Mouse (Mus musculus) left cerebral cortex, adult 8-10 months (tissue): Measurements from ENCODE around the gene Prap1. TPM values are rescaled to one million over a fixed set of nuclear protein-coding genes. Genes with fewer than 3 reads are reported as not detected.

Source experiments
- DNase-seq, 2 experiments: peaks; one replicate each; pipeline ENCODE4 v3.0.0; 2022; ENCODE audit warnings: low spot score in 2 of 2
- total RNA-seq, 4 experiments: library from RNA; stranded (reverse); gene quantifications; 2 replicates each; pipeline ENCODE4 v1.2.4; 2022

Prap1 gene
- total RNA-seq = not detected

- DNase-seq = no peak
These were observed at the start of gene Prap1 for GRCm38 (mm10) chr7:140092924-140093528. TSS of gene Prap1 (plus strand) at chr7:140093395.

GRCm38 (mm10) chr7:140045546-140045945 is 47.6 kb upstream of the Prap1 start:
- DNase-seq = no peak

DNA sequence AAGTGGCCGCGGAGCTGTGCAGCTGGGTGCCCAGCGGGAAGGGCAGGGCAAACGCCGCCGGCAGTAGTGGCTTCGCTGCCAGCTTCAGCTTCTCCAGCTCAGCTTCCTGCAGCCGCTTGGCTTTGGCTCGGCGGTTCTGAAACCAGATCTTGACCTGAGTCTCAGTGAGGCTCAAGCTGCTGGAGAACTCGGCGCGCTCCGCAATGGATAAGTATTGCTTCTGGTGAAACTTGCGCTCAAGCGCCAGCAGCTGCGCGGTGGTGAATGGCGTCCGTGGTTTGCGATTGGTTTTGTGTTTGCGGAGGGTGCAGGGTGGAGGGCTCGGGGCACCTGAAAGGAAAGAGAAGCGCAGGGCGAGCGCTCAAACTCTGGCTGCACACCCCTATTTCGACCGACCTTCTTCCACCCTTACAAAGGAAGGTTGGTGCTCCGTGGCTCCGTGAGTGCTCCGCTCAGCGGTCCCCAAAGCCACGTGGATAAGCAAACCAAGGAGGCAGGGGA is 45.3 kb upstream of the Prap1 start:
- no peak for DNase-seq

DNA sequence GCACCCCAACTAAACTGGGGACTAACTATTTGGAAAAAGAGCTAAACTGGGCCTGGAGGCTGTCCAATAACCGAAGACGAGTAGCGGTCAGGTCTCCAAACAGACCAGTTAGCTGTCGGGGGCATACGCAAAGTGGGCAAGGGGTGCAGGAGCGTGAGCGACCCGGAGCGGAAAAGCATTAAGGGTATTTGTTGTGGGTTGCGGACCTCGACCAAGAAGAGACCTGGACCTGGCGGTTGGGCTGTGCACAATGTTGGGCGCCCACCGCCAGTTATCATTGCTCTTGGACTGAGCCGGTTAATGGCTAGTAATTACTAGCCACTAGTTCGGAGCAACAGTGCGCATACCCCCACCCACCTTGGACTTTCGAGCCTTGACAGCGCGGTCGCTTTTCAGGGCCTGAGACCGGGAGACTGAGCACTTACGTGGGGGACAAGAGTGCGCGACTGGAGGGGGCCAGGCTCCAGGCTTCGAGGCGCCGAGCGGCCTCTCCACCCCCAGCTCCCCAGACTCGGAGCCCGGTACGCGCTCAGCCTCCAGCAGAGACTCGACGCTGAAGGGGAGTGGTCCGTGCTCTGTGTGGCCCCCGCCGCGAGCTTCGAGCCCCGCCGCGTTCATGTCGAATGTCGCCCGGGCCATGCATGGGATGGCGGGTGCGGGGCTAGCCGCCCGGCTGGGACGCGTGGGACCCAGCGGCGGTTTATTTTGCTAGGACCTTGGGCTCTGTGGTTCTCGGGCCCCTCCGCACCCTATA is 44.7 kb upstream of the Prap1 start, which contains the start of gene Msx3:
TSS of gene Msx3 (minus strand) at position 729 of the 754 bp plus-strand sequence.
- no peak for DNase-seq

GRCm38 (mm10) chr7:140049115-140049689 is 44.0 kb upstream of the Prap1 start:
- DNase-seq = no peak

DNA sequence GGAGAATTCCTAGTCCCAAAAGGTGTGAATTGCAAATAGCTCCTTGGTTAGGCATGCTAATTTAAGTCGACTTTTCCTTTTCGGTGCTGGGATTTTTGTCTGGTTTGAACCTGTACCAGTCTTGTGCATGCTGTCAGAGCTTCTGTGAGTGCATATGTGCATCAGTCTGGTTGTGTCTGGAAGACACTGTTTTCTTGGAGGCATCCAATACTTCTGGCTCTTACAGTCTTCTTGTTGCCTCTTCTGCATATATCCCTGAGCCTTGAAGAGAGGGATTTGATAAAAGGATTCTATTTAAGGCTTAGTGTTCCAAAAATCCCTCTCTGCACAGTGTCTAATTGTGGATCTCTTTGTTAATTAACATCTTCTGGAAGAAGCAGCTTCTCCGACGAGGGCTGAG is 39.1 kb upstream of the Prap1 start:
- no peak for DNase-seq

DNA sequence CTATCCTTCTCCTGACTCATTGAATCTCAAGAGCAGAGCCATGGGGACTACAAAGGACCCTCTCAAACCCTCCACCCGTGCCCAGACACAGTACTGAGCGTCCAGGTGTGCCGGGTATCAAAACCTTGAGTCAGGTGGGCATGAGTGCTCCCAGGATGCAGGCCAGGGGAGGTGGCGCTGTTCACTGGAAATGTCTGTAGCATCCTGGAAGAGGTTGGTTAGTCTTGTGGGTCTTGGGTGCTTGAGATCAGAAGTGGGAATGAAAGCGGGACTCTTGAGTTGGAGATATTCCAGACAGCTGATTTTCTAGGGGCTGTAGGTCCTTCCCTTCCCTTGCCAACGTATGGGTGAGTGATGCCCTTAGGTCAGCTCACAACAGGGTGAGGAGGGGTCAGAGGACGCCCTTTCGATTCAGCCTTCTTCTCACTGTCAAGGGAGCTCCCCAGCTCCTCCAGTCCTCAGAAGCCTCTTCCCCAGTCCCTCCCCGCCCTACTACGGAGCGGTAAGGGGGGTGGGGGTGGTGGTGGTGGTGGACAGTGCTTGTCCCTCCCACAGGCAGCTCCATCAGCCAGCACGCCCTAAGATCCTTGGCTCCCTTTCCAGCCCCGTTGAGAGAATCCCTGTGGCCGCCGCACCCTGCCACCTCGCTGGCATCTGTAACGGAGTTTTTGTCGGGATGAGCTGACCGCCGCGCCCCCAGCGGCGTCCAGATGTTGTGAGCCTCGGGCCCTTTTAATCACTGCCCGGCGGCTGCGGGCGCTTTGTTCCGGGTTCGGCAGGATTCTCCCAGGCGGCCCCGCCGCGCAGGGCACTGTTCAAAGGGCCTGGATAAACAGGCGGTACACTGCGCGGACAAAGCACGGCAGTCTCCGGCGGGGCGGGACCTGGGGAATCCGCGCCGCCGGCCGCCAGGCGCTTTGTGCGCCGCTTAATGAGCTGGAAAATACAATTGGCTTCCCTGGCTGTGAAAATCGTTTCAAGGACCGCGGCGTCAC is 35.5 kb upstream of the Prap1 start:
- DNase-seq = no peak

GRCm38 (mm10) chr7:140058528-140058927 is 34.7 kb upstream of the Prap1 start:
- DNase-seq = no peak

DNA sequence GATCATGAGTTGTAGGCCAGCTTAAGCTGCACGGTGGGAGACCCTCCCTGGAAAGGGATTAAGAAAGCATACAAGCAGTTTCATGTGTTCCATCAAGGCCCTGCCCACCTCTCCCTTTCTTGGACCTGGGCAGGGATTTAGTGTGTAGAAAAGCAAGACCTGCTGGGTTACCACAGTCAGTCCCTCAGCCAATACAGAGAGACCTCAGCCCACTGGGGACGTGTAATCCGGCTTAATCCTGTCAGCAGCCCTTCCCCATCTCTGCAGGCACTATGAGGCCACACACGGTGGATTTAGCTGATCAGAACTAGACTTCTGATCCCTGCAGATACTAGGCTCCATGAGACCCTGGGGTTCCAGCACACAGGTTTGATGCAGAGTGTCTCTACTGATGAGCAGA is 33.6 kb upstream of the Prap1 start:
- no peak for DNase-seq

- DNase-seq = no peak
These were observed 32.0 kb upstream of the Prap1 start for GRCm38 (mm10) chr7:140060936-140061831.

DNA sequence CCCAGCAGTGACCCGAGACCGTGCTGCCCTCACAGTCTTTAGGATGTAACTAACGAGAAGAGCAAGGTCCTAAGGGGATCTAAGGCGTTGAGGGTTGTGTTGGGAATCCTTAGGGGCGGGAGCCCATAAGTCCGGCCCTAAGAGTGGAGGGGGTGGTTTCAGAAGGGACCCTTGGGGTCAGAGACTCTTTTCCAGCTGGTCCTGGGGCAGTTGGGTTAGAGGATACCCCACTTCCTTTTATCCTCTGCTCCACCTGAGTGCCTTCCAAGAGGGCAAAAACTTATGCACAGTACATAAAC is 31.4 kb upstream of the Prap1 start:
- DNase-seq = no peak

DNA sequence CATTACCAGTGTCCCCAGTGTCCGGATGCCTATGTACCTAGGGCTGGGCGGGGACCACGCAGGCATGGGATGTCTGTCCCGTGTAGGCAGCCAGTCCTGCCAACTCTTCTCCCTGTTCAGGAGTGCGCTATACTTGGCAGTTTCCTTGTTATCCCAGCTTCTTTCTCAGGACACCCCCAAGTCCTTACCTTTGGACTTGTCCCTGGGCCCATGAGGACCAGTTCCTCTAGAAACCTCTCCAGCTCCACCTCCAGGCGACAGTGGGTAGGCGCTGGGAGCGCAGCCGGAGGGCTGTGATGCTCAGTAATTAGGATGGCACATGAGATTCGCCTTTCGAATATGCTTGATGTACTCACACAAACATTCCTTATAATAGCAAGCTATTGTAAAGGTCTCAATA is 30.9 kb upstream of the Prap1 start:
- DNase-seq = no peak

DNA sequence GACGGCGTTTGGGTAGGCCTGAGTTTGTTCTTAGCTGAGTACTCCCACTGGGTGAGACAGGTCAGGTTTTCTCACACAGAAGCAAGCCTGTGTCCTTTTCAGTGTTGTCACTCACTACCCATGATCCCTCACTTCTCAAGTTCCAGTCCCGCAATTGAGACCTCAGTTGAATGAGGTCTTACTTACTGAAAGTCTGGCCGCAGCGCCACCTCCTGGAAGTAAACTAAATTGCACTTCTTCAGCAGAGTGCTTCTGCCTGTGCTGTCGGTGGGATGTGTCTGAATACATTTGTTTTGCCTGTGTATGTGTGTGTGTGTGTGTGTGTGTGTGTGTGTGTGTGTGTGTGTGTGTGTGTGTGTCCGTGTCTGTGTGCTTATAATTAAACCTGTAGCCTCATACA is 30.1 kb upstream of the Prap1 start:
- DNase-seq = peak; percentile 56 to 74

- no peak for DNase-seq
These were observed 25.8 kb upstream of the Prap1 start for GRCm38 (mm10) chr7:140067397-140067796.

DNA sequence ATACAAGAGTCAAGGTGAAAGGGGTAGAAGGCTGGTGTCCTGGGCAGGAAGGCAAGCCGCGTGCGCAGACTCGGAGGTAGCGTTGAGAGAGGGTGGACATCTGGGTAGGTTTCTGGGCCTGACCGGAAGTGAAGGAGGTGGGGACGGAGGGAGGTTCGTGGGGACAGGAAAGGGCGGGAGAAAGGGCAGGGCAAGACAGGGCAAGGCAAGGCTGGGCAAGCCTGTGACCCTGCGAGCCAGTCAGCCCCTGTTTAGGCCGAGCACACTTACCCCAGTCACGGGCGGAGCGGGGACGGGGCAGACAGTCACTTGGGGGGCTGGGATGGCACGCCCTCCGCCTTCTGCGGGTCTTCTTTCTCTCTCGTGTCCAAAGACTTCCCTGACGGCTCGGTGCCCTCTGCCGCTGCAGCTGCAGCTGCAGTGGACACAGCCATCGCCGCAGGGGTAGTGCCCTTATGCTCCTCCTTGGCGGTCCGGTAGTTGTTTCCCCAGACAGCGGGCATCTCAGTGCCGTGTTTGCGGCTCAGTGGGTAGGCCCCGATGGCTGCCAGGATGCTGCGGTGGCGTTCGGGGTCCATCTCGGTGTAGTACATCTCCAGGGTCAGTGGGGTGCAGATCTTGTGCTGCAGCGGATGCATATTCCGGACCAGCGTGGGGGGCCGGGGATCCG is 23.0 kb upstream of the Prap1 start:
- no peak for DNase-seq

DNA sequence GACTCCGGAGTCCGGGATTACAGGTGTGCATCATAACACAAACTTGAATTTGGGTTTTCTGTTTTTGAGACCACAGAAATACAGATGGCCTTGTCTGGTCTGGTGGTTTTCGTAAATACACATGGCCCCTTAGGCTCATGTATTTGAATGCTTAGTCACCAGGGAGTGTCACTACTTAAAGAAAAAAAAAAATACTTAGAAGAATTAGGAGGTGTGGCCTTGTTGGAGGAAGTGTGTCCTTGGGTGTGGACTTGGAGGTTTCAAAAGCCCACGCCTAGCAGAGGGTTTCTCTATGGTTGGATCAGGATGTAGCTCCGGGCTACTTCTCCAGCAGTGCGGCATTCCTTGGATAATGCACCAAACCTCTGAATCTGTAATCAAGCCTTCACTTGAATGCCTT is 15.5 kb upstream of the Prap1 start:
- DNase-seq = no peak

- peak; percentile 43 to 56 for DNase-seq
These were observed 14.5 kb upstream of the Prap1 start for GRCm38 (mm10) chr7:140078711-140079110.

DNA sequence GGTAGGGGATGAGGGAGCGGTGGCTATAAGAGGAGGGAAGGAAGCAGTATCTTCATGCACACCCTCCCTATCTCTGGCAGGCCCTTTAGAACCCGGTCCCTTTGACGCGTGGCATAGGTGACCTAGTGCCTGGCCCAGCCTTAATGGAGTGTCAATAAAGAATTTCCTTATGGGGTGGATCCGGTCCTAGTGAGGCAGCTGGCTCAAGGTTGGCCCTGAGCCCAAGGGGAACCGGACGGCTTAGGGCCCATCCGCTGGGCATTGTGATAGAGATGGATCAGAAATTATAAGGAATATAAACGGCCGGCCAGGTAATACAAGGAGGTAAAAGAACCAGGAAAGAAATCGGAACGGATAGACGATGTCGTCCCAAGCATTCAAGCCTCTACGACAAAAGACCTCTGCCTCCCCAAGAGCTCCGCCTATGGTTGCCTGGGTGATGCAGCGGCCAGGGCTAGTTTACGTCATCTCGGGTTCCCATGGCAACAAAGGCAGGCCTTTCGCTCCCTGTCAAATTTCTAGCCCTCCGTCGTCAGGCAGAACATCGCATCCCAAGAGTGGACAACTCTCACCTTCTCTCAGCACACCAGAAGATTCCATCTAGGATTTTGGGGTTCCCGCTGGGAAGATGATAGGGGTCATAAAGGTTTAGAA is 12.6 kb upstream of the Prap1 start:
- peak; percentile 75 to 91 for DNase-seq
